In the genomic region with DNA sequence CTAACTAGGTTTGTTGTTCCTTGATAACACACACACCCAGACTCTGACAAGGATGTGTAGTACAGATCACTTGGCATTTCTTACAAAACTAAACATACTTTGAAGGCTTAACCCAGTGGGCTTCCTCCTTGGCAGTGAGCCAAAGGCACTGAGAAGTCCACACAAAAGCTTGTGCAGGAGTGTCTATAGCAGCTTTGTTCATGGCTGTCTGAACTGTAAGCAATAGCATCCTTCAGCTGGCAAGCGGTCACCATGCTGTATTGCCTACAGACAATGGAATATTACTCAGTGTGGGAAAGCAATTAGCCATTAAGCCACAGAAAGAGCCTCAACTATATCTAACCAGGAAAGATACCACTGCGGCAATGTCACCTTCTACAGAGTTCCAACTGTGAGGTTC, we compare ENCODE assay signal across 14 mouse cellular contexts. TPM values are rescaled to one million over a fixed set of nuclear protein-coding genes. Genes with fewer than 3 reads are reported as not detected.
DNase-seq lines count a peak whose midpoint lies in the region.
"Had no signal": no experiment of that assay in that cellular context is flagged by ENCODE, and none has a peak within 500 bp of the region (broad histone marks: within the 10 kb centered on the region; RNA-seq: fewer than 3 reads in every experiment).

No protein-coding gene starts in this region.

- peak; percentile 30 for DNase-seq in left cerebral cortex, postnatal 4 days
- DNase-seq in left cerebral cortex, postnatal 25 days (ENCODE audit: low spot score in 2 of 2), result no peak
- peak; percentile 82 for DNase-seq in Muller cell, postnatal 12 days (ENCODE audit: inconsistent ontology term)
- DNase-seq in ZHBTc4 (ENCODE audit: low read depth, low spot score), result peak; percentile 52
- DNase-seq in lung, postnatal 10 days, result peak; percentile 76
- DNase-seq in urinary bladder, postnatal 36 days (ENCODE audit: low spot score in 2 of 2), result no peak
- DNase-seq in left cerebral cortex, postnatal 36 days (ENCODE audit: low spot score in 2 of 2), result no peak
- DNase-seq: adrenal gland, adult 8-10 months; cerebellum, adult 9-11 months; kidney, adult 9 months; layer of hippocampus, postnatal 36 days; right cerebral cortex, postnatal 4 days; thymus, adult 18-20 months had no signal

- intact Hi-C loops in left cerebral cortex, postnatal 4 days (cut with DNase I), result no loop called here
- intact Hi-C loops in left cerebral cortex, postnatal 25 days (cut with DNase I), result no loop called here
- intact Hi-C loops in left cerebral cortex, postnatal 36 days (cut with DNase I), result no loop called here

RNA-seq across cellular contexts. Expression of gene Alpl, which starts 23.3 kb away (rescaled TPM):
- 1 to 10 TPM; 6.6 to 9.3 TPM for total RNA-seq in left cerebral cortex, postnatal 4 days (2021)
- 1 to 10 TPM; 7.1 to 7.8 TPM for total RNA-seq in left cerebral cortex, postnatal 25 days (2021)
- total RNA-seq in left cerebral cortex, postnatal 36 days (2021), result 1 to 10 TPM; 6.2 to 7.4 TPM
- total RNA-seq: monocyte, adult 5-6 weeks had no signal

RNA-seq across cellular contexts. Expression of gene Ece1, which starts 42.5 kb away (rescaled TPM):
- total RNA-seq in left cerebral cortex, postnatal 4 days (2021), result 10 to 100 TPM; 47.3 to 49.5 TPM
- total RNA-seq in left cerebral cortex, postnatal 25 days (2021), result 10 to 100 TPM; 70.5 to 72.2 TPM
- 10 to 100 TPM; 80.5 to 83.0 TPM for total RNA-seq in left cerebral cortex, postnatal 36 days (2021)

Comparison
In these comparisons a context has a peak if more than half of its experiments do, and no peak if none do; other contexts are left out.
1. DNase-seq: peak in left cerebral cortex, postnatal 4 days (single experiment), Muller cell, postnatal 12 days (single experiment), ZHBTc4 (single experiment) and lung, postnatal 10 days (single experiment); none in left cerebral cortex, postnatal 25 days (0 of 2), urinary bladder, postnatal 36 days (0 of 2) and left cerebral cortex, postnatal 36 days (0 of 2).